Mouse (Mus musculus) intestine, embryonic 16.5 days (tissue): Measurements from ENCODE around the gene 1700029F12Rik. TPM values are rescaled to one million over a fixed set of nuclear protein-coding genes. Genes with fewer than 3 reads are reported as not detected.

ENCODE experiments used
- ATAC-seq: fragments of 200-750 bp; cut with Nextera tagmentation; 2 replicates; pipeline ENCODE4 v1.8.0; 2017; ENCODE audit warnings: moderate TSS enrichment, moderate library complexity
- H3K27ac ChIP-seq: fragments of 300-500 bp; sonication (generic); 2 replicates; pipeline ENCODE4 v1.5.1; 2014; ENCODE audit warnings: mild to moderate bottlenecking, low read length
- H3K27me3 ChIP-seq: fragments of 300-500 bp; sonication (generic); replicated peaks from 2 replicates; pipeline ENCODE4 v1.6.1; 2014; ENCODE audit warnings: low read length, control low read depth, mixed read lengths; ENCODE audit not compliant: control insufficient read depth, insufficient read depth
- H3K36me3 ChIP-seq: fragments of 300-500 bp; sonication (generic); 2 replicates; pipeline ENCODE4 v1.6.1; 2014; ENCODE audit warnings: low read length, control low read depth; ENCODE audit not compliant: control insufficient read depth, insufficient read depth
- H3K4me1 ChIP-seq: fragments of 300-500 bp; sonication (generic); 2 replicates; pipeline ENCODE4 v1.6.1; 2014; ENCODE audit warnings: low read length, control low read depth, mixed read lengths; ENCODE audit not compliant: control insufficient read depth, insufficient read depth
- H3K4me2 ChIP-seq: fragments of 300-500 bp; sonication (generic); 2 replicates; pipeline ENCODE4 v1.6.1; 2014; ENCODE audit warnings: low read depth, low read length, control low read depth
- H3K4me3 ChIP-seq: fragments of 300-500 bp; sonication (generic); 2 replicates; pipeline ENCODE4 v1.5.1; 2014; ENCODE audit warnings: mild to moderate bottlenecking, low read length
- H3K9ac ChIP-seq: fragments of 300-500 bp; sonication (generic); 2 replicates; pipeline ENCODE4 v1.6.1; 2014; ENCODE audit warnings: low read depth, low read length
- H3K9me3 ChIP-seq: fragments of 300-500 bp; sonication (generic); 2 replicates; pipeline ENCODE4 v1.6.1; 2016; ENCODE audit warnings: low read length, control low read depth; ENCODE audit not compliant: control insufficient read depth
- WGBS: fragments of 180-500 bp; shearing (Covaris S2); extraction: QIAGEN DNeasy Blood & Tissue Kit; methylation state at CpG from one replicate; pipeline ENCODE4 v1.1.7; 2014; 5-methylcytosine and 5-hydroxymethylcytosine counted together
- polyA plus RNA-seq: library from polyadenylated mRNA; unstranded; fragments of >200 nt; fragmentation: Nextera tagmentation; extraction: Ambion mirVana; gene quantifications from 2 replicates; pipeline ENCODE4 v1.2.1, GENCODE M21; 2015

The 1700029F12Rik gene
- polyA plus RNA-seq, 1 experiment from 2014 or later = not detected

DNA sequence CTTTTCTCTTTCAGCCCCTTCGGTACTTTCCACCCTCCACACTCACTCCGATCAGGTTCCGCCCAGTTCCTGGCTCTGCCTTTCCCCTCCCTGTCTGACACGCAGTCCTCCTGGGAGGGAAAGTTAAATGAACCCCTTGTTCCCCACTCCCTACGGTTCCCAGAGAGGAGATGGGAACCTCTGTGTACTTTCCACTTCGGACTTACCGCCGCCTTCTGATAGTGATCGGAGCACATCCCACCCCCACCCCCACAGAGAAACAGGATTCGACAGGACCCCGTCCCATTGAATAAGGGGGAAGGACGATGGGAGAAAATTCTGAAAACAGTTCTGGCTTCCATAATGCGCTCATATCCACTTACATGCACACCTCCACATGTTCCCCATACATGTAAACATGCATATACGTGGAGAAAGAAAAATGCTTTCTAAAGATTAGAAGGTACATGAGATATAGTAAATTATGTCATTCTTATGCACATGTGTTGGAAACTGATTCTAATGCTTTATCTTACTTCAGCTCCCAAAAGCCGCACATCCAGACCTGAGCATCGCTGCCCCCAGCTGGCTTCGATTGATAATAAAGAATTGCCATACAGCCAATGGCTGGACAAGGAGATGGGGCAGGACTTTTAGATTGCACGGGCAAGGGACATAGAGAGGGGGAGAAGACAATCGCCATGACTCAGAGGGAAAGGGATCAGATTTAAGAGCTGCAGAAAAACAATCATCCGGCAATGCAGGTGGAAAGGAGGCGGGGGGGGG lies 26.5 kb downstream of the 1700029F12Rik start:
- H3K4me2 ChIP-seq = peak overlapping the region; percentile 87
- no peak overlapping the region for H3K27ac ChIP-seq
- H3K4me1 ChIP-seq = no peaks in the 10 kb centered on the region
- 2% methylated on average over 19 of the region's 21 CpGs for WGBS
- no peaks in the 10 kb centered on the region for H3K27me3 ChIP-seq
- peak overlapping the region; percentile 47 for H3K4me3 ChIP-seq
- H3K36me3 ChIP-seq = no peaks in the 10 kb centered on the region
- H3K9me3 ChIP-seq = no peaks in the 10 kb centered on the region
- ATAC-seq = peak; percentile 81
- peak overlapping the region; percentile 52; the same call in 1 of the 2 replicates for H3K9ac ChIP-seq

DNA sequence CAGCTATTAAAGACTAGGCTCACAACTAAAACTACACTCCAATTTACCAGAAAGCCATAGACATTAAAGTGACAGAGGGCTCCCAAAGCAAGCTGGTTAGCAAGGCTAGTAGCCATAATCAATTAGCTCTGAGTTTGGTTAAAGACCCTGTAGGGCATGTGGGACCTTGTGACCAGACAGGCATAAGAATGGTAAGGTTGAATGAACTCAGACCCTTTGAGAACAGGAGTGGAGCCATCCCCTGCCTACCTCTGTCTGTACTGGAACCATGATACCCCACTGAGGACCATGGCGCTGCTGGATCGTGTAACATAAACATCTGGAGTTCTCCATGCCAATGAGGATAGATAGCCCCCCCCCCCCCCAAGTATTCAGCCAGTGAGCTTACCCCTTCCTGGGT lies 27.4 kb downstream of the 1700029F12Rik start:
- 44% methylated on average over 2 of the region's 2 CpGs for WGBS
- no peaks in the 10 kb centered on the region for H3K36me3 ChIP-seq
- H3K4me3 ChIP-seq = no peak overlapping the region; the same call in 1 of the 2 replicates
- ATAC-seq = no peak
- H3K4me2 ChIP-seq = no peak overlapping the region
- H3K9me3 ChIP-seq = no peaks in the 10 kb centered on the region
- no peaks in the 10 kb centered on the region for H3K4me1 ChIP-seq
- H3K9ac ChIP-seq = no peak overlapping the region
- no peak overlapping the region for H3K27ac ChIP-seq
- H3K27me3 ChIP-seq = no peaks in the 10 kb centered on the region

GRCm38 (mm10) chr13:96997080-96997479 lies 37.1 kb downstream of the 1700029F12Rik start:
- Histone ChIP-seq H3K36me3 (no peaks in the 10 kb centered on the region), H3K9ac (no peak overlapping the region), H3K4me1 (no peaks in the 10 kb centered on the region), H3K4me2 (no peak overlapping the region), H3K4me3 (no peak overlapping the region), H3K9me3 (no peaks in the 10 kb centered on the region), H3K27ac (no peak overlapping the region), H3K27me3 (no peaks in the 10 kb centered on the region)
- ATAC-seq = no peak
- WGBS = 69% methylated on average over 1 of the region's 1 CpGs

GRCm38 (mm10) chr13:96995243-96995642 lies 38.9 kb downstream of the 1700029F12Rik start:
- no peak overlapping the region for H3K9ac ChIP-seq
- H3K9me3 ChIP-seq = no peaks in the 10 kb centered on the region
- H3K4me1 ChIP-seq = peaks cover 3% of the 10 kb centered on the region; the same call in 1 of the 2 replicates
- 69% methylated on average over 5 of the region's 5 CpGs for WGBS
- no peaks in the 10 kb centered on the region for H3K36me3 ChIP-seq
- H3K4me3 ChIP-seq = no peak overlapping the region
- H3K27me3 ChIP-seq = no peaks in the 10 kb centered on the region
- H3K27ac ChIP-seq = no peak overlapping the region
- no peak for ATAC-seq
- no peak overlapping the region for H3K4me2 ChIP-seq

GRCm38 (mm10) chr13:96993291-96993989 lies 40.7 kb downstream of the 1700029F12Rik start:
- Histone ChIP-seq H3K27ac (no peak overlapping the region), H3K27me3 (no peaks in the 10 kb centered on the region), H3K9me3 (no peaks in the 10 kb centered on the region), H3K4me2 (no peak overlapping the region), H3K4me3 (no peak overlapping the region), H3K36me3 (no peaks in the 10 kb centered on the region), H3K4me1 (peaks cover 3% of the 10 kb centered on the region; the same call in 1 of the 2 replicates), H3K9ac (no peak overlapping the region)
- peak; percentile 87 for ATAC-seq
- WGBS = 27% methylated on average over 8 of the region's 8 CpGs

- Histone ChIP-seq H3K9ac (no peak overlapping the region), H3K27me3 (no peaks in the 10 kb centered on the region), H3K27ac (no peak overlapping the region), H3K36me3 (no peaks in the 10 kb centered on the region), H3K4me1 (peaks cover 3% of the 10 kb centered on the region; the same call in 1 of the 2 replicates), H3K4me3 (no peak overlapping the region), H3K9me3 (no peaks in the 10 kb centered on the region), H3K4me2 (no peak overlapping the region)
- WGBS = 70% methylated on average over 14 of the region's 14 CpGs
- peak; percentile 58 for ATAC-seq
Measured at GRCm38 (mm10) chr13:96990561-96991265, 43.4 kb downstream of the 1700029F12Rik start.

DNA sequence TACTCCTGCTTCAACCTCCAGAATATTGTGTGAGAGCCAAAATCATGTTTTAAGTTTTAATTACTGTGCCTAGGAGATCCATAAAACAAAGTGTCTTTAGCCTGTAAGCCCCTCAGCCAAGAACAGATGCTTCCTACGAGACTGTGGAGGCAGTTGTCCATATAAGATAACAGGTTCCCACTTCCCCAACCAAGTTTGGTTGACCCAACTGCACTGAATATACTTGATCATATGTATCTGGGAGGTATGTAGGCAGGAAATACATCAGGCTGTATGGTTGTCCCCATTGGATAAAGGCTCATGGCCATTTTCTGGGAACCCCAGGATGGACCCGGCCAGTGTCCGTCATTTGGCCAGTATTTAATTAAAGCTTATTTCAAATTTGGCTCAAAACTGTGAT lies 44.1 kb downstream of the 1700029F12Rik start:
- Histone ChIP-seq H3K36me3 (no peaks in the 10 kb centered on the region), H3K4me2 (no peak overlapping the region), H3K27ac (no peak overlapping the region), H3K9me3 (no peaks in the 10 kb centered on the region), H3K27me3 (no peaks in the 10 kb centered on the region), H3K9ac (no peak overlapping the region), H3K4me3 (no peak overlapping the region), H3K4me1 (peaks cover 3% of the 10 kb centered on the region; the same call in 1 of the 2 replicates)
- WGBS = 88% methylated on average over 3 of the region's 3 CpGs
- ATAC-seq = no peak

- no peak overlapping the region for H3K4me2 ChIP-seq
- no peaks in the 10 kb centered on the region for H3K27me3 ChIP-seq
- no peak overlapping the region for H3K27ac ChIP-seq
- 92% methylated on average over 16 of the region's 16 CpGs for WGBS
- H3K36me3 ChIP-seq = no peaks in the 10 kb centered on the region
- no peak overlapping the region for H3K4me3 ChIP-seq
- no peak overlapping the region for H3K9ac ChIP-seq
- H3K4me1 ChIP-seq = peaks cover 3% of the 10 kb centered on the region; the same call in 1 of the 2 replicates
- H3K9me3 ChIP-seq = no peaks in the 10 kb centered on the region
- no peak for ATAC-seq
Measured at GRCm38 (mm10) chr13:96989129-96989528, 45.0 kb downstream of the 1700029F12Rik start.

DNA sequence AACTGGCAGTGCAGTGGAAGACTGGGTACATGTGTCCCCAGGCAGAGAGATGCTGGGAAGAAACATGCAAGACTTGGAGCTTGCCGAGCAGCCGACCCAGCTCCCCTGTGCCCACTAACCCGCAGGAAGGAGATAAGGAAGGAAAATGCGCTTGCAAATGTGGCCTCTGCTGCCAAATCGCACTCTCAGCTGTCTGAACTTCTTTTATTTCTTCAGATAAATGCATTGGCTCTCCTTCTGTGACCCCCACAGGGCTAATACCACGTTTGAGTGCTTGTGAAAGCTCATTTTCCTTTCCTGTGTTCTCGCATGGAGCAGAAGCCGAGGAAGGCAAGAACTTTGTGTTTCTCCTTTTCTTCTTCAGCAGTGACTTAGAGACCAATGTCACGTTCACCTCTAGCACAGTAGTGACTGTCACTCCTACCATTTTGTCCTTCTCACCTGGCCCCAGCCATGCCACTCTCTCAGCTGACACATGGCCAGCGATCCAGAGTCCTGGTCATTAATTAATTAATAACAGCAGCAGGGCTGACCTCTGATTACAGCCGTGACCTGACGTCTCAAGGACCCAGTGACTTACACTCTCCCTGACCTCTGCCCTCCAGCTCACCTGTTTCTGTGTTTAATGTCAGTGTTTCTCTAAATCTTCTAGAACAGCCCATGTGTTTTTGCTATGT lies 48.4 kb downstream of the 1700029F12Rik start:
- Histone ChIP-seq H3K27me3 (no peaks in the 10 kb centered on the region), H3K4me2 (no peak overlapping the region), H3K4me3 (no peak overlapping the region), H3K27ac (no peak overlapping the region), H3K9me3 (no peaks in the 10 kb centered on the region), H3K9ac (no peak overlapping the region), H3K4me1 (peaks cover 6% of the 10 kb centered on the region), H3K36me3 (no peaks in the 10 kb centered on the region)
- WGBS = 52% methylated on average over 12 of the region's 12 CpGs
- ATAC-seq = no peak
